Mouse (Mus musculus) frontal cortex, postnatal 10 days (tissue): ENCODE data around the gene Wfdc3.
A peak's percentile ranks its signal among the peaks of the same experiment; 100 is the strongest.
"Not testable (repeated sequence)": the region's sequence is repeated elsewhere in the genome, so short reads cannot be mapped to it uniquely, and the experiment has no call there.

Source experiments
- DNase-seq, 2 experiments: peaks; one replicate each; pipeline ENCODE4 v3.0.0; 2022; ENCODE audit warnings: low spot score in 2 of 2, mixed read lengths in 1 of 2

The Wfdc3 gene

GRCm38 (mm10) chr2:164737377-164738090, 8.2 kb downstream of the Wfdc3 start:
- DNase-seq: no peak

DNA sequence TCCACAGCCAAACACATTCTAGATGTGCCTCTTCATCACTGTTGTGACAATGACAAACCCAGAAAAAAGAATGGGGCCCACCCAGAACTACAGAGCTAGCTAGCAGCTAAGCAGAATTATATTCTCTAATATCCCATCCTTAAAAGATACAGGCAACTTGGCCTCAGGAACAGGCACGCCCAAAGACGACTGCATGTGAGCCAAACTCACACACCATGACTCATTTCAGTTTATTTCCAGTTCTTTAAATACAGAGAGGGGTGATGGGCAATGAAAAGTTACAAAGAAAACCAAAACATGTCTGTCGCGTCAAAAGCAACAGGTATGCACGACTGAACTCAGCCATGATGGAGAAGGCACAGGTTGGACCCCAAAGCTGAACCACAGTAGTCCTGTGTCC, 10.3 kb downstream of the Wfdc3 start:
- no peak for DNase-seq

- DNase-seq: no peak
Observed at GRCm38 (mm10) chr2:164734839-164735238, 10.9 kb downstream of the Wfdc3 start.

DNA sequence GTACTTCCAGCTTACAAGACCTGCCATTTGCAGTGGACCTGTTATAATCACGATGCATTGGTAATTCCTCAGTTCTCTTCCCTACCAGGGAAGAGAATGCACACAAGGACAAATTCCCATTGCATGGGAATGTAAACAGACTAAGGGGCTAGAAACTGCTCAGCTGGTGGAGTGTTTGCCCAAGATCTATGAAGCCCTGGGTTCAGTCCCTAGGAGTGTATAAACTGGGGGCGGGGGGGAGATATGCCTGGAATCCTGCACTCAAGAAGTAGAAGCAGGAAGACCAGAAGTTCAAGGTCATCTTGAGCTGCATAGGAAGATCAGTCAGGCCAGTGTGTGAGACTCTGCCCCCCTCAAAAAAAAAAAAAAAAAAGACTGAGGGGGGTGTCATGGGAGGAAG, 12.5 kb downstream of the Wfdc3 start:
- no peak for DNase-seq

DNA sequence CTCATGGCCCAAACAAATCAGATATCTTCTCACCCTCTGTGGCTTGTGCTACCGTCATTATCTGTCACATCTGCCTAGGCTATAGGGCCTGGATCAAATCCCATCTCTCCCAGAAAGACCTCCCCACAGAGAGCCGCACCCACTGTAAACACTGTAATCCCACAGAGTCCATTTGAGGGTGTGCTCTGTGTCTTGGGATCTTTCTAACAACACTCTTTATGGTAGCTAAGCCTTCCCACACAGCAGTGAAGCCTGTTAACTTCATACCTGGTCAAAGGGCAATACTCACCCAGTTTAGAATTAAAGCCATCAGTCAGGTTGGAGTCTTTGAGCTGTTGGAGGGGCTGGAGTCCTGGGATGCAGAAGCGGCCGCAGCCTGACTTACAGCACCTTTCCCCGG, 14.0 kb downstream of the Wfdc3 start:
- DNase-seq: no peak

GRCm38 (mm10) chr2:164725895-164726619, 19.7 kb downstream of the Wfdc3 start:
- peak in 1 of 2 experiments; percentile 49 for DNase-seq

- no peak for DNase-seq
Observed at GRCm38 (mm10) chr2:164723276-164723675, 22.5 kb downstream of the Wfdc3 start.

GRCm38 (mm10) chr2:164716194-164716786, 29.4 kb downstream of the Wfdc3 start:
- DNase-seq: not testable (repeated sequence)

DNA sequence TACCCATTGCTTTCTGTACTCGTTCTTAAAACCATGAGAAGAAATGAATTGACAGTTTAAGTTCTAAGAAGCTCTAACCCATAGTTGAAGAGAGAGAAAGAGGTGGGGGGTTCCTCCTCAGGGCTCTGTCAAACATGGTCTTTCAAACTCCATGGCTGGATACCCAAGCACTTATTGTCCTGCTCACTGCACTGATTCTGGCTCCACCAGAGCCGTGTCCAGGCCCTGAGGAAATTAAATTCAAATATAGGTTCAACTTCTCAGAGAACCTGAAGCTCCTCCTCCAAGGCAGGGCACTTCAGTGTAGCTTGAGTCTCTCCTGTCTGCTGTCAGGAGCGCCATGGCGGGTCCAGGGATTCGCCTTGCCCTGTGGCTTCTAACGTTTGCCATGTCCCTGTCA, 30.7 kb downstream of the Wfdc3 start, which contains the start of gene Spint5:
Gene Spint5, plus strand, starts transcription at position 301 of the 400 bp plus-strand sequence.
- DNase-seq: no peak

DNA sequence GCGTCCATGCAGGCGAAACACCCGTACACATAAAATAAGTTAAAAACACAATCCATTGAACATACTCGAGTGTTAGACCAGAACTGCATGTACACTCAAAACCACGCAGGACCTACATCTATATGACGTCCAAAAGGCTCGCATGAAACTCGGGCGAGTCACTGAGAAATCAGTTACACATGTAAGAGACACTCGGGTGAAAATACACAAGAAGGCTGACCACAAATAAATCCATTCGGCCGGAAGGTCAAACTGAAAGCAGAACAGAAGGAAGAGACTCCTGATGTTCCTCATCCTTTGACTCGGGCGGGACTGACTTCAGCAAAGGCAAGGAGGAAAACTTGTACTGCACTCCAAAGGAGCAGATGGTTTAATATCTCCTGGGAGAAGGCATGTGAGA, 39.7 kb downstream of the Wfdc3 start:
- no peak for DNase-seq

DNA sequence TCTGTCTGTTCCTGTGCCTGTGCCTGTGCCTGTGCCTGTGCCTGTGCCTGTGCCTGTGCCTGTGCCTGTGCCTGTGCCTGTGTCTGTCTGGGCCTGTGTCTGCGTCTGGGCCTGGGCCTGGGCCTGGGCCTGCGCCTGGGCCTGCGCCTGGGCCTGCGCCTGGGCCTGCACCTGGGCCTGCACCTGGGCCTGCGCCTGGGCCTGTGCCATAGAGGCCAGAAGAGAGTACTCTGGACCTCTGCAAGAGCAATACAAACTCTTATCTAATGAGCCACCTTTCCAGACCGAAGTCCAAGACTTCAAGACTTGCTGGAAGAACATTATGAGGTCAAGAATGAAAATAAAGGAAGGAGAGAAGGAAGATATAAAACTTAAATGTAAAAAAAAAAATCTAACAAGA, 40.4 kb downstream of the Wfdc3 start:
- DNase-seq: no peak

GRCm38 (mm10) chr2:164704235-164704634, 41.5 kb downstream of the Wfdc3 start:
- DNase-seq: no peak

DNA sequence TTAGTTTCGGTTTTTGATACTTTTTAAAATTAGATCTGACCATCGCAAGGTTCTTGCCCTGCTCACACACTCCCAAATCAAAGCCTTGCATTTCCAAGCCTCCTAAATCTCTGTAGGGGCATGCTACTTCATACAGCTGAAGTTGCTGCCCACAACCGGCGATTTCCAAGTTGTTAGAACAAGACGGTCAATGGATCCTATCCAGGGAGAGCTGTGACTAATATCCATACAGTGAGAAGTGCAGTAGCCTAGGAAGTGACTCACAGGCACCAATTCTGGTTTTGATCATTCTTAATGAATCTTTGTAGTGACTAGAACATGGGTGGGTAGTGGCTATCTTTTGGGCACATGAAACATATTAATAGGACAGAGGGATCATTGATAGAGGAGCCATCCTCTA, 44.0 kb downstream of the Wfdc3 start:
- DNase-seq: no peak

DNA sequence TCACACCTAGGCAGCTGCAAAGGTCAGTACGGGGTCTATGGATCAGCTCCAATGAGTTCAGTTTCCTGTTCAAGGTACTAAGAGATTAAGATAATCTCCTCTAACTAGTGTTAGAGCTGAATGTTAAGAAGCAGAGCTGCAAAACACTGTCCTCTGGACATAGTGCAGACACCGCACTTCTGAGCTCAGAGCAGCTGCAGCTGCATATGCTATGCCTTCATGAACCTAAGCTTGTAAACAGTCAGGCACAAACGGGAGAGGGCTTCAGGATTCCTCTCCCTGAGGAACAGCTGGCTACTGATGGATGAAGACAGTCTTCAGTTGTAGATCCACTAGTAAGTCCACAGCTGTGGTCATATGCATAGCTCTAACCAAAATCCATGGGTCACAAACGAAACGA, 44.8 kb downstream of the Wfdc3 start:
- DNase-seq: no peak

- DNase-seq: no peak
Observed at GRCm38 (mm10) chr2:164698201-164698600, 47.5 kb downstream of the Wfdc3 start, which contains the start of gene Spint4. Spint4 (plus strand) TSS chr2:164698501.

DNA sequence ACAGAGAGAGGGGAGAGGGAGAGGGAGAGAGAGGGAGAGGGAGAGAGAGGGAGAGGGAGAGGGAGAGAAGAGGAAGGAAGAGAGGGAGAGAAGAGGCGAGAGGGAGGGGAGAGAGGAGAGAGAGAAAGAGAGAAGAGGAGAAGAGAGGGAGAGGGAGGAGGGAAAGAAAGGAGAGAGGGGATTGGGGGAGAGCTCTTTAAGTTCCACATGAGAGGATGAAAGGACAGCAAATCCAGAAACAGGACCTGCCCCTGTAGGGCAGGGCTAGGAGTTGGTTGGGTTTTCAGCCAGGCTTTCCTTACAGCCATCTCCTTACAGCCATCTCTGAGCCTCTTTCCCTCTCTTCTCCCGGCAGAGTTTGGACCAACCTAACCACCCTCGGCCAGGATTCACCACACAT, 60.9 kb downstream of the Wfdc3 start, which contains the start of gene Wfdc13:
Gene Wfdc13, plus strand, starts transcription at position 301 of the 400 bp plus-strand sequence.
- DNase-seq: no peak
